Mouse (Mus musculus): ENCODE measurements at regions not wholly inside any gene's neighbourhood (a gene's known extent, or its start where the extent isn't known, plus 50 kb on each side); places are given as distances from the start of the nearest gene placed in this dataset.

- DNase-seq (ENCODE audit: low spot score) (no peak), ATAC-seq (ENCODE audit: insufficient number of reproducible peaks, low FRiP score, low TSS enrichment, low read depth) (no peak)
- Histone ChIP-seq H3K4me1 (ENCODE audit: control insufficient read depth, insufficient read depth, low read length) (peaks cover 12% of the 10 kb centered on the region), H3K27me3 (ENCODE audit: control insufficient read depth, insufficient read depth, low read length) (no peaks in the 10 kb centered on the region), H3K9me3 (ENCODE audit: control insufficient read depth, low read length) (no peaks in the 10 kb centered on the region), H3K9ac (ENCODE audit: low read length) (no peak overlapping the region), H3K4me2 (ENCODE audit: low read depth, severe bottlenecking) (no peak overlapping the region), H3K27ac (replicated peaks; ENCODE audit: low read depth, low read length) (no peak overlapping the region), H3K4me3 (ENCODE audit: low read depth, low read length) (no peak overlapping the region), H3K36me3 (ENCODE audit: control insufficient read depth, insufficient read depth, low read length) (no peaks in the 10 kb centered on the region)
- WGBS, result 88% methylated on average over 2 of the region's 2 CpGs
Observed at GRCm38 (mm10) chr6:117308636-117309035, 140.3 kb downstream of the Cxcl12 start.

- ATAC-seq (ENCODE audit: insufficient number of reproducible peaks, low FRiP score, low TSS enrichment, low read depth) (peak; percentile 39; the same call in 1 of the 2 replicates), DNase-seq (ENCODE audit: low spot score) (peak; percentile 44)
- peaks cover 18% of the 10 kb centered on the region for H3K4me1 ChIP-seq (ENCODE audit: control insufficient read depth, insufficient read depth, low read length)
- H3K4me2 ChIP-seq (ENCODE audit: low read depth, severe bottlenecking), result no peak overlapping the region; the same call in 1 of the 2 replicates
- no peak overlapping the region for H3K27ac ChIP-seq (replicated peaks; ENCODE audit: low read depth, low read length)
- H3K9ac ChIP-seq (ENCODE audit: low read length), result no peak overlapping the region
- H3K9me3 ChIP-seq (ENCODE audit: control insufficient read depth, low read length), result no peaks in the 10 kb centered on the region
- no peaks in the 10 kb centered on the region for H3K36me3 ChIP-seq (ENCODE audit: control insufficient read depth, insufficient read depth, low read length)
- 59% methylated on average over 13 of the region's 13 CpGs for whole genome bisulfite sequencing
- H3K4me3 ChIP-seq (ENCODE audit: low read depth, low read length), result no peak overlapping the region
- H3K27me3 ChIP-seq (ENCODE audit: control insufficient read depth, insufficient read depth, low read length), result no peaks in the 10 kb centered on the region
Observed at GRCm38 (mm10) chr6:117312891-117313781, 144.8 kb downstream of the Cxcl12 start.

GRCm38 (mm10) chr6:117313944-117314566, 145.7 kb downstream of the Cxcl12 start:
- DNase-seq (ENCODE audit: low spot score), result peak; percentile 47
- Histone ChIP-seq H3K9ac (ENCODE audit: low read length) (no peak overlapping the region), H3K27ac (replicated peaks; ENCODE audit: low read depth, low read length) (no peak overlapping the region), H3K27me3 (ENCODE audit: control insufficient read depth, insufficient read depth, low read length) (no peaks in the 10 kb centered on the region), H3K36me3 (ENCODE audit: control insufficient read depth, insufficient read depth, low read length) (no peaks in the 10 kb centered on the region), H3K4me1 (ENCODE audit: control insufficient read depth, insufficient read depth, low read length) (peaks cover 18% of the 10 kb centered on the region), H3K4me2 (ENCODE audit: low read depth, severe bottlenecking) (no peak overlapping the region), H3K4me3 (ENCODE audit: low read depth, low read length) (no peak overlapping the region), H3K9me3 (ENCODE audit: control insufficient read depth, low read length) (no peaks in the 10 kb centered on the region)
- WGBS, result 32% methylated on average over 6 of the region's 6 CpGs
- ATAC-seq (ENCODE audit: insufficient number of reproducible peaks, low FRiP score, low TSS enrichment, low read depth), result peak; percentile 21; the same call in 1 of the 2 replicates

GRCm38 (mm10) chr6:117323301-117323700, 155.0 kb downstream of the Cxcl12 start:
- no peak overlapping the region for H3K9ac ChIP-seq (ENCODE audit: low read length)
- H3K27me3 ChIP-seq (ENCODE audit: control insufficient read depth, insufficient read depth, low read length), result no peaks in the 10 kb centered on the region
- no peak overlapping the region for H3K27ac ChIP-seq (replicated peaks; ENCODE audit: low read depth, low read length)
- DNase-seq (ENCODE audit: low spot score) (no peak), ATAC-seq (ENCODE audit: insufficient number of reproducible peaks, low FRiP score, low TSS enrichment, low read depth) (no peak)
- no peaks in the 10 kb centered on the region for H3K9me3 ChIP-seq (ENCODE audit: control insufficient read depth, low read length)
- peaks cover 8% of the 10 kb centered on the region; the same call in 1 of the 2 replicates for H3K4me1 ChIP-seq (ENCODE audit: control insufficient read depth, insufficient read depth, low read length)
- H3K4me2 ChIP-seq (ENCODE audit: low read depth, severe bottlenecking), result no peak overlapping the region
- H3K36me3 ChIP-seq (ENCODE audit: control insufficient read depth, insufficient read depth, low read length), result no peaks in the 10 kb centered on the region
- H3K4me3 ChIP-seq (ENCODE audit: low read depth, low read length), result no peak overlapping the region

GRCm38 (mm10) chr6:117323850-117324249, 155.5 kb downstream of the Cxcl12 start:
- Histone ChIP-seq H3K36me3 (ENCODE audit: control insufficient read depth, insufficient read depth, low read length) (no peaks in the 10 kb centered on the region), H3K27me3 (ENCODE audit: control insufficient read depth, insufficient read depth, low read length) (no peaks in the 10 kb centered on the region), H3K27ac (replicated peaks; ENCODE audit: low read depth, low read length) (no peak overlapping the region), H3K9me3 (ENCODE audit: control insufficient read depth, low read length) (no peaks in the 10 kb centered on the region), H3K4me2 (ENCODE audit: low read depth, severe bottlenecking) (no peak overlapping the region), H3K4me1 (ENCODE audit: control insufficient read depth, insufficient read depth, low read length) (peaks cover 8% of the 10 kb centered on the region; the same call in 1 of the 2 replicates), H3K9ac (ENCODE audit: low read length) (no peak overlapping the region), H3K4me3 (ENCODE audit: low read depth, low read length) (no peak overlapping the region)
- WGBS, result 82% methylated on average over 3 of the region's 3 CpGs
- ATAC-seq (ENCODE audit: insufficient number of reproducible peaks, low FRiP score, low TSS enrichment, low read depth) (no peak), DNase-seq (ENCODE audit: low spot score) (no peak)

- peak; percentile 56 for DNase-seq (ENCODE audit: low spot score)
- no peak for ATAC-seq (ENCODE audit: insufficient number of reproducible peaks, low FRiP score, low TSS enrichment, low read depth)
Observed at GRCm38 (mm10) chr6:117326835-117327775, 158.8 kb downstream of the Cxcl12 start.

GRCm38 (mm10) chr6:117329164-117329939, 161.0 kb downstream of the Cxcl12 start:
- WGBS, result 83% methylated on average over 8 of the region's 8 CpGs
- Histone ChIP-seq H3K4me2 (ENCODE audit: low read depth, severe bottlenecking) (no peak overlapping the region), H3K4me1 (ENCODE audit: control insufficient read depth, insufficient read depth, low read length) (peaks cover 15% of the 10 kb centered on the region), H3K27me3 (ENCODE audit: control insufficient read depth, insufficient read depth, low read length) (no peaks in the 10 kb centered on the region), H3K36me3 (ENCODE audit: control insufficient read depth, insufficient read depth, low read length) (no peaks in the 10 kb centered on the region), H3K9me3 (ENCODE audit: control insufficient read depth, low read length) (no peaks in the 10 kb centered on the region), H3K4me3 (ENCODE audit: low read depth, low read length) (no peak overlapping the region), H3K9ac (ENCODE audit: low read length) (no peak overlapping the region), H3K27ac (replicated peaks; ENCODE audit: low read depth, low read length) (no peak overlapping the region)
- DNase-seq (ENCODE audit: low spot score) (no peak), ATAC-seq (ENCODE audit: insufficient number of reproducible peaks, low FRiP score, low TSS enrichment, low read depth) (no peak)

More at GRCm38 (mm10) chr6:117326835-117327775, 158.8 kb downstream of the Cxcl12 start:
- no peak overlapping the region for H3K27ac ChIP-seq (replicated peaks; ENCODE audit: low read depth, low read length)
- peaks cover 12% of the 10 kb centered on the region; the same call in 1 of the 2 replicates for H3K4me1 ChIP-seq (ENCODE audit: control insufficient read depth, insufficient read depth, low read length)
- H3K9me3 ChIP-seq (ENCODE audit: control insufficient read depth, low read length), result no peaks in the 10 kb centered on the region
- H3K27me3 ChIP-seq (ENCODE audit: control insufficient read depth, insufficient read depth, low read length), result no peaks in the 10 kb centered on the region
- no peak overlapping the region for H3K4me2 ChIP-seq (ENCODE audit: low read depth, severe bottlenecking)
- no peaks in the 10 kb centered on the region for H3K36me3 ChIP-seq (ENCODE audit: control insufficient read depth, insufficient read depth, low read length)
- 40% methylated on average over 18 of the region's 18 CpGs for WGBS
- H3K4me3 ChIP-seq (ENCODE audit: low read depth, low read length), result no peak overlapping the region
- no peak overlapping the region for H3K9ac ChIP-seq (ENCODE audit: low read length)

Measured in limb, embryonic 11.5 days (tissue).